Mouse (Mus musculus) small intestine, adult 2 months (tissue): ENCODE results near the gene Amfr.

Source experiments
- CTCF ChIP-seq: fragments of 200-500 bp; IDR thresholded peaks from 2 replicates; pipeline ENCODE4 v1.5.1; 2012; ENCODE audit warnings: low read depth, mild to moderate bottlenecking, control low read depth, inconsistent platforms, low read length, moderate library complexity, mixed read lengths; ENCODE audit not compliant: insufficient replicate concordance, insufficient read length; ENCODE audit errors: extremely low read depth
- POLR2A ChIP-seq: fragments of 200-500 bp; IDR thresholded peaks from 2 replicates; pipeline ENCODE4 v1.6.1; 2012; ENCODE audit warnings: low read depth, mild to moderate bottlenecking, control low read depth, inconsistent platforms, low read length, moderate library complexity

DNA sequence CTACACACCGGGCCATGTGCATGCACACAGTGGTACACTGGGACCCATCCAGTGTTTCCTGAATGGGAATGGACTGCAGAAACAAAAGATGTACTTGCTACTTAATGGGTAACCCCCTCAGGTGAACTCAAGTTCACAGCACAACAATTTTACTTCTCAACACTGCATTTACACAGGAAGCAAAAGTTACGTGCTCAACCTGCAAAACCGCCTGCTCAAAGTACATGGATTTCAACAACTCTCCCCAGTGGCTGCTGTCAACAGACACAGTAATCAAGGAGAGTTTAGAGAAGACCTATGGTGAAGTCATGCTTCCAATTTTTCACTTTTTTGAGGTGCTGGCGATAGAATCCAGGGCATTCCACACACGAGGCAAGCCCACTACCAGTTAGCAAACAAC is 22.6 kb upstream of the Amfr start:
- TF ChIP-seq CTCF, result no peak
- no peak for TF ChIP-seq POLR2A
